In genomic region chr3:143542811-143543210, GRCm38 (mm10) we compare ENCODE assay signal across 15 mouse cellular contexts.
"Had no signal": no experiment of that assay in that cellular context is flagged by ENCODE, and none has a peak within 500 bp of the region (broad histone marks: within the 10 kb centered on the region; RNA-seq: fewer than 3 reads in every experiment).

No protein-coding gene starts in this region.

- DNase-seq: kidney, adult 8-10 months; kidney, postnatal 4 days; lung, postnatal 4 days; retina, postnatal 1 day; right cerebral cortex, postnatal 4 days; spleen, adult 18-20 months; thymus, postnatal 4 days had no signal

- ATAC-seq: midbrain, embryonic 16.5 days had no signal

- H3K27me3 ChIP-seq: limb, embryonic 13.5 days; liver, embryonic 15.5 days; lung, embryonic 15.5 days; midbrain, embryonic 12.5 days; neural tube, embryonic 13.5 days had no signal

- H3K9ac ChIP-seq: limb, embryonic 13.5 days; liver, embryonic 15.5 days; lung, embryonic 15.5 days; midbrain, embryonic 12.5 days; neural tube, embryonic 13.5 days had no signal

- H3K27ac ChIP-seq: layer of hippocampus, adult 2 months; limb, embryonic 13.5 days; liver, embryonic 15.5 days; lung, embryonic 15.5 days; midbrain, embryonic 12.5 days; neural tube, embryonic 13.5 days had no signal

- H3K9me3 ChIP-seq: limb, embryonic 13.5 days; liver, embryonic 15.5 days; lung, embryonic 15.5 days; midbrain, embryonic 12.5 days; neural tube, embryonic 13.5 days had no signal

- H3K4me2 ChIP-seq: limb, embryonic 13.5 days; liver, embryonic 11.5 days; liver, embryonic 15.5 days; lung, embryonic 15.5 days; midbrain, embryonic 12.5 days; neural tube, embryonic 13.5 days had no signal

- H3K36me3 ChIP-seq: limb, embryonic 13.5 days; liver, embryonic 15.5 days; lung, embryonic 15.5 days; midbrain, embryonic 12.5 days; neural tube, embryonic 13.5 days had no signal

- H3K4me1 ChIP-seq: limb, embryonic 13.5 days; liver, embryonic 15.5 days; lung, embryonic 15.5 days; midbrain, embryonic 12.5 days; neural tube, embryonic 13.5 days had no signal

- H3K4me3 ChIP-seq: layer of hippocampus, adult 2 months; limb, embryonic 13.5 days; liver, embryonic 15.5 days; lung, embryonic 15.5 days; midbrain, embryonic 12.5 days; neural tube, embryonic 13.5 days had no signal
